Mouse (Mus musculus): ENCODE data around the gene Slc26a11.
A peak's percentile ranks its signal among the peaks of the same experiment; 100 is the strongest.
"Not testable (repeated sequence)": the region's sequence is repeated elsewhere in the genome, so short reads cannot be mapped to it uniquely, and the experiment has no call there.

Gene Slc26a11

DNA sequence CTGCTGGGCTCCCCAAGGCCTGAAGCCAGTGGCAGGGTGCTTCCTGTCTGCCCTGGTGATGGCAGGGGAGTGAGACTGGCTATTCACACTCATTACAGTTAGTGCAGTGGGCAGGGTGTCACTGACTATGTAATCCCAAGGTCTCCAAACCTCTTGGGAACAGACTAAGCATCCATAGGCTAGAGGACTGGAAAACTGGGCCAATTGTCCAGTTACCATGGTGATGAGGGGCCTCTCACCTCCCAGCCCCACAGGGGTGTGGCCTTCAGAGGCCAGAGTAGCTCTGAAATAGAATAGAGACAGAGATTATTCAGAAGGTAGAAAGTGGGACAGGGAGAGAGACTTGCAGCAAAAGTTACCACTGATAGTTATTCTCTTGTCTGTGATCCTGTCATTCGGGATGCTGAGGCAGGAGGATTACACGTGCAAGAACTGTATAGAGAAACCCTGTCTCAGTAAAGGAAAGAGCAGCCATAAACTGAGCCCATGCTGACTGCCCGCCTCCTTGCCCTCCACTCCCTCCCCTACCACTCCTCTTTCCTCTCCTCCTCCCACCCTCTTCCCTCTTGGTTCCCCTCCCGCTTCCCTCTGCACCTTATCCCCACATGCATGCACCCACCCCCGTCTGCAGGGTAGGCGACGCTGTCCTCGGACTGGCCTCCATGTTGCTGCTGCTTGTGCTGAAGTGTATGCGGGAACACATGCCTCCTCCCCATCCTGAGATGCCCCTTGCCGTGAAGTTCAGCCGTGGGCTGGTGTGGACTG is 7.6 kb downstream of the Slc26a11 start:
- no peak for DNase-seq (ENCODE audit: low spot score in 2 of 2)

DNA sequence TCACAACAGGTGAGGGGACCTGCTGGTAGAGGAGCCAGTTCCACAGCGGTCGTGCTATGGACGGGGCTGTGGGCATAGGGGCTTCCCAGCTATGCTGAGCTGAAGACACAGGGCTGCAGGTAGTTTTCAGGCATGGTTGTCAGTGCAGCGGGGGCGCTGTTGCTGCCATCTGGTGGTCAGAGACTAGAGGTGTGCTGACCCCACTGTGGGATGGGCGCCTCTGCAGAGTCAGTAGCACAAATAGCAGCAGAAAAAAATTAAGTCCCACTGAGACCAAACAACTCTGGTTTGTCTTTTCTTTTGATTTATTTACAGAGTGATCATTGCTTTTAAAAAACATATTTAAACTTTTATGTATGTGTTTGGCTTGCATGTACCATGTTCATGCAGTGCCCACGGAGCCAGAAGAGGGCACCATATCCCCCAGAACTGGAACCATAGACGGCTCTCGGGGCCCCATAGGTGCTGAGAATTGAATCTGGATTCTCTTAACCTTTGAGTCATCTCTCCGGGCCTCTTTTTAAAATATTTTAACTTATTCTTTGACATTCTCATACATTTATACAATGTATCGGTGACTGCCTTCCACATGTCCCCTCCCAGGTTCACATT is 8.3 kb downstream of the Slc26a11 start:
- DNase-seq (ENCODE audit: low spot score in 2 of 2) = peak in 1 of 2 experiments; percentile 63

DNA sequence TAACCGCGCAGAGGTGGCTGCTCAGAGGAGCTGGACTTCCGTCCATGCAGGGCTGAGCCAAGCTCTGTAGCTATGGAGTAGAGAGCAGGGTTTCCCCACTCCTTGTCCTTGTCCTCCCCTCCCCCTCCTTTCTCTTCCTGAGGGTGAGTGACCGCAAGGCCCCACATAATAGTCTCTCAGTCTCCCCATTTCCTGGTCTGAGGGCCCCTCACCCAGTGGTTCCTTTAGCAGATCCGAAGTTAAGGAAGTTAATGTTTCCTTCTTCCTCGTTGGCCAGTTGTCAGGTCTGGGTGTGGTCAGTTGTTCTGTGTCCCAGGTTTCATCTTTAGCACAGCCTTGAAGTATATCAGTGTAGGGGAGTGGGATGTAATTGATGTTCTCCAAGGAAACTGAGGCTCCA is 20.1 kb downstream of the Slc26a11 start:
- DNase-seq (ENCODE audit: low spot score in 2 of 2) = no peak

DNA sequence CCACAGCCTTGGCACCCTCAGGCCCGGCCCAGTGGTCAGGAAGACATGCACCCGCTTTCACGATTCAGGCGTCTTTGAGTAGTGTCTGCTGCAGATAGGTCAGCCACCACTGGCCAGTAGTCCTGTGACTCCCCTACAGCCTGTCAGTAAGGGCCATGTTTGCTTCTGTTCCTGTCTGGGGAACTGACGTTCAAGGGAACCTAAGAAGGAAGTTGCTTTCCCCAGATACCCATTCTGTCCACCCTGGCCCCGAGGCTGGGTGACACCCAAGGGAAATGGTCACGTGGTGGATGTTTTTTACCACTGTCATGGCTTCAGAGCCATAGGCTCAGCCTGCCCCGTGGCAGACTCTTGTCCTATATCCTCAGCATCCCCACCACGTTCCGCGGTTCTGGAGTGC is 22.0 kb downstream of the Slc26a11 start:
- no peak for DNase-seq (ENCODE audit: low spot score in 2 of 2)

DNA sequence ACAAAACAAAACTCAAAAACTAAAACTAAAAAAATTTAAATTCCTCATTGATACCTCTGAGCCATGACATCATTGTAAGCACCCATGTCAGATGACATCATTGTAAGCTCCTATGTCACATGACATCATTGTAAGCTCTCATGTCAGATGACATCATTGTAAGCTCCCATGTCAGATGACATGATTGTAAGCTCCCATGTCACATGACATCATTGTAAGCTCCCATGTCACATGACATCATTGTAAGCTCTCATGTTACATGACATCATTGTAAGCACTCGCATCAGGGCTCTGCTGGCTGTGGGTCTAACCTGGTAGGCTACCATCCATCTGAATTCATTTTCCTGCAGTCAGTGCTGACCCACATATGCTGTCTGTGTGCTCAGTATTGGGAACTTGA is 23.2 kb downstream of the Slc26a11 start:
- no peak for DNase-seq (ENCODE audit: low spot score in 2 of 2)

DNA sequence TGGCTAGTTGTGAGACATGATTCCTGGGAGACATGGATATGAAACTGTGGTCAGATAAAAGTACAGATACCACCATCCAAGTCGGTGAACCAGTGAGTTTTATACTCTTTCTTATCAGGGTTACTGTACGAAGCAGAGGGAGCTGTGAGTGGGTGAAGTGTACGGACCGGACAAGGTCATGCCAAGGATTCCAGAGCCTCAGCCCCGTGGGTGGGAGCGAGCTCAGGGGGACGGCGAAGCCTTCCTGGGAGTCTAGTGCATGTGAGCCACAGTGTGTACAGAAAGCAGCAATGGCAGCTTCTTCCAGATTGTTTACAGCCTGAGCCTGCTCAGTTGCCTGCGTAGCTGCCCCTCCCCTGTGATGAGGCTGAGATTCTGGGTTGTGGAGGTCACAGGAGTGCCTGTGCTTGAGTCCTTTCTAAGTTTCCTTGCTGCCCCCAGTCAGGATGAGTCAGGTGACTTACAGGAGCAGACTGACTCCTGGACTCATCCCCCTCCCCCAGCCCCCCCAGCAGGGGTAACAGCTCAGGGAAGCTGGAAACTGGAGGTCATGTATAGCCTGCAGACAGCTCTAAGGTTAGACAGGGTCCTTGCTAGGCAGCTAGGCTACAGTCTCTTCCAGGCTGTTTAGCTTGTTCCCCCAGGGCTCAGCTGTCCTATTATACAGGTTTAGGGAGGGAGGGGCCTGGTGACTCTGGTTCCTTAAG is 26.4 kb downstream of the Slc26a11 start:
- DNase-seq (ENCODE audit: low spot score in 2 of 2) = no peak

DNA sequence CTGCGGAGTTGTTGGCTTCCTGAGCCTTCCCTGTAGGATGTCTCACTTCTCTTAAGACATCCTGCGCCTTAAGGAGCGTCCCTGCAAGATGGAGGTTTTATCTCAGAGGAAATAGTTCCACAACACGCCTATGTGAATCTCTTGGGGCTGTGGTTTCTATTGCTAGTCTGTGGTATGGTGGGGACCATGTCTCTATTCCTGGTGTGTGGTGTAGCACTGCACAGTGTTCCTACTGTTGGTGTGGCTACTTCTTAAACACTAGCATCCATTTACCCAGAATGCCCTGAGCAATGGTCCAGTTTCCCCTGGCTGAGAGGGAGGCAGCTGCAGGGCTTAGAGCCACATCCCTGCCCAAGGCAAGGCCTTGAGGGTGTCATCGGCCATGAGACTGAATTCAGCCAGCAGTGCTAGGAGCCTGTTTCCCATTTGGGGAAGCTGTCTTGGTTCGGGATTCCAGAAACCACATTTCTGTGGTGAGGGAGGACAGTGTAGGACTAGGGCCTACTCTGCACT is 27.0 kb downstream of the Slc26a11 start:
- DNase-seq (ENCODE audit: low spot score in 2 of 2) = no peak

DNA sequence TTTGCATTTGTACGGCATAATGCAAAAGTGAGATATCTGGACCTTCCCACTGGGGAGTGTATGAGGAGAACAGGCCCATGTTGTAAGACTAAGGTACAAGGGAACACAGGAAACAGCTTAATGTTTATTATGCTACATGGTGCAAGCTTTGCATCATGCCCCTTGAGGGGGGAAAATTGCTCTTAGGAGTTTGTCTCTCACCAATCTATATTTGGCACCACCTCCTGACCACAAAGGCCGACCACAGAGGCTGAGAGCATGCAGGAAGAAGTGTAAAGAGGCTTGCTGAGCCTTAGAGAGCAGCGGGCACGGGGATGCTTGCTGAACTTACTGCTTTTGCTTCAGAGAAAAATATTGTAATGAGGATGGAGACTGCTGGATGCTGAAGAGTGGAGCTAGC is 29.5 kb downstream of the Slc26a11 start:
- no peak for DNase-seq (ENCODE audit: low spot score in 2 of 2)

DNA sequence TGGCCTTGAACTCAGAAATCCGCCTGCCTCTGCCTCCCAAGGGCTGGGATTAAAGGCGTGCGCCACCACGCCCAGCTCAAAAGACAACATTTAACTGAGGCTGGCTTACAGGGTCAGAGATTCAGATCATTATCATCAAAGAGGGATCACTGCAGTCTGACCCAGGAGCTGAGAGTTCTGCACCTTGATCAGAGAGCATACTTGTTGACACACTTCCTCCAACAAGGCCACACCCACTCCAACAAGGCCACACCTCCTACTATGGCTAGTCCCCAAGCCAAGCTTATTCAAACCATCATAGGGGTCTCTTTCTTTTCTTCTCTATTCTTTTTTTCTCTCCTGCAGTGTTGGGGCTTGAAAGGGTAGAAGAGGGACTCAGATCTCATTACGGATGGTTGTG is 30.9 kb downstream of the Slc26a11 start:
- DNase-seq (ENCODE audit: low spot score in 2 of 2) = no peak

DNA sequence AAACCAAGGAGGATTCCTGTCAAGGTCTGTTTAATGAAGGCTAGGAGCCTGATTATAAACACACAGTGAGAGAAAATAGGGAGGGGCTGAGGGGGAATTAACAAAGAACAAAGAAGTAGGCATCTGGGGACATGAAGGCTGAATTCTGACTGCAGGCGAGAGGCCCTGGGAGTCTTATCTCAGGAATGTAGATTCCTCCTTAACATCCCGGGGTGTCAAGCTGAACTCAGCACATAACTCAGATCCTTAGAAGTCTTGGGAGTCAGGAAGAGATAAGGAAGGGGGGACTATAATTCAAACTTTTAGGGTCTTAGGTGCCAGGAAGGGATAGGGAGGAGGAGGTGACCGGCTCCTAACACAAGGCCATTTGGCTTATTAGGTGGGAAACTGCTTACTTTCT is 31.9 kb downstream of the Slc26a11 start:
- DNase-seq (ENCODE audit: low spot score in 2 of 2) = not testable (repeated sequence)

DNA sequence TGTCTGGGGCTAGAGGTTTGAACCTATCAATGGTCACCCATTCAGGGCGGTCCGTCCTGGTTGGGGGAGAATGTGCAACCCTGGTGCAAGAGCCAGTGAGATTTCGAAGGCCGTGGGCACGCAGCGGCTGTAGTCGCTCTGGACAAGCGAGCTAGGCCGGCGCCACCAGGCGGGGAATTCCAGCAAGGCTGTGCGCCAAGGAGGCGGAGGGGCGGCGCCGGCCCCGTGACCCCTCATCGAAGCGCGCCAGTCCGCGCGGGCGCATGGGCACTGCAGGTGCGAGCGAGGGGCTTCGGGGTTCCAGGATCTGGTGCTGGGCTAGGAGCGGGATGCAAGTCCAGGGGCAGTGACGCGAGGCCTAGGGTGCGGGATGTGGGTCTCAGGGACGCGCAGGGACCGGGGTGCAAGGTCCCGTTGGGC is 34.5 kb downstream of the Slc26a11 start:
- DNase-seq (ENCODE audit: low spot score in 2 of 2) = peak in 1 of 2 experiments; percentile 46

DNA sequence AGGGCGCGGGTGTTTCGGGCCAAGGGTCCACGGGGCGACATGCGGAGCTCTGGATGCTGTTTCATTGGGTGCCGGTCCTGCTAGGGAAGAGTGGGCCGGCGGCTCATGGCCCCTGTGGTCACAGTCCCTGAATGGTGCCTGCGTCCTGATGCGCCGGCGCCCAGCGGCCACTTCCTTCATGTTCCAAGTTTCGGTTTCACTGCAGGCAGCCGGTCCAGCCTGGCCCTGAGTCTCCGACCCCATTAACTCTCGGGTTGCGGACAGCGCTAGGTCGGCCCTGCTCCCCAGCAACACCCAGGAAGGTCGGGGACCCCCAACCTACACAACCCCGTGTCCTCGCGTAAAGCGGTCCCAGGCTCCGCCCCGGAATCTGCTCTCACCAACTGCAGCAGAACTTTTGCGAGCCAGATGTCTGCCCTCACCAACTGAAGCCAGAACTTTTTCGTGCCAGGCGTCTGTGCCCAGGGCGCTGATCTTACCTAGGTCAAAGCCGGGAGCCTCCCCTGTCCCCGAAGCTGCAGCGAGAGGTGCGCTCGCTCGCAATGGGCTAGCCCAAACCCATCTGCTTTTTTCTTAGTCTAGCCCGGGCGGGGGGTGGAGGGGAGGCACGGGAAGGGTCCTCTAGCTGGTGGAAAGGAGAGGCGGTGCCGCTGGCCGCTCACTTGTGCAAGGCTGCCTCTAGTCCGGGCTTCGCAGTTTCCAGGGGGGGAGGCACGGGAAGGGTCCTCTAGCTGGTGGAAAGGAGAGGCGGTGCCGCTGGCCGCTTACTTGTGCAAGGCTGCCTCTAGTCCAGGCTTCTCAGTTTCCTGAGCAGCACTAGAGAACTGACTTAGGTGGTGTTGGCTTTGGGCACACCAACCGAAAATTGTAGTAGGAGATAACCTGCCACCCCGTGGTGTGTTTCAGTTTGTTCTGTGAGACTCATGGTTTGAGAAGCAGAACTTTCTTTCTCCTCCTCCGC is 35.2 kb downstream of the Slc26a11 start:
- peak in 1 of 2 experiments; percentile 38 for DNase-seq (ENCODE audit: low spot score in 2 of 2)

DNA sequence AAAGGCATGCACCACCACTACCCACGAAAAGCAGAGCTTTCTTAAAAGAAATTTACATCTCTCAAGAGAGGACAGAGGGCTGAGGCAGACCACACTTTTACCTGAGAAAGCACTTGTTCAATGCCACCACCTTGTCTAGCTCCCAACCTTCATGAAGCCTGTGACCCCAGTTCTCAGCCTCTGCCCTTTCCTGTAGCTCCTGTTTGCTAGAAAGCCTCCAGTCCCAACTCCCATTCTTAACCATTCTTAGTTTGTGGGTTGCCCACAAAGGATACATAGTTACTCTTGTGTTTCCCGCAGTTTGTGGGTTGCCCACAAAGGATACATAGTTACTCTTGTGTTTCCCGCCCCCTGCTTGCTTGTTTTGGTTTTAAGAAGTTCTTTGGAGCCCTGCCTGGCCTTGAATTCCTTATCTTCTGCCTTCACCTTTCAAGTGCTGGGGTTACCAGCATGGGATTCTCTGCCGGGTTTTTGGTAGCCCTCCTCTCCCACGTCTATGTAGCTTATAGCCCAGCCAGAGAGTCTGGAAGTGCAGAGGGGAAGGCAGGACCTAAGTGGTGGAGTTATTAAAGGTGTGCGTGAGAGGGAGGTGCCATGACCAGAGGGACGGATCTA is 36.1 kb downstream of the Slc26a11 start:
- no peak for DNase-seq (ENCODE audit: low spot score in 2 of 2)

DNA sequence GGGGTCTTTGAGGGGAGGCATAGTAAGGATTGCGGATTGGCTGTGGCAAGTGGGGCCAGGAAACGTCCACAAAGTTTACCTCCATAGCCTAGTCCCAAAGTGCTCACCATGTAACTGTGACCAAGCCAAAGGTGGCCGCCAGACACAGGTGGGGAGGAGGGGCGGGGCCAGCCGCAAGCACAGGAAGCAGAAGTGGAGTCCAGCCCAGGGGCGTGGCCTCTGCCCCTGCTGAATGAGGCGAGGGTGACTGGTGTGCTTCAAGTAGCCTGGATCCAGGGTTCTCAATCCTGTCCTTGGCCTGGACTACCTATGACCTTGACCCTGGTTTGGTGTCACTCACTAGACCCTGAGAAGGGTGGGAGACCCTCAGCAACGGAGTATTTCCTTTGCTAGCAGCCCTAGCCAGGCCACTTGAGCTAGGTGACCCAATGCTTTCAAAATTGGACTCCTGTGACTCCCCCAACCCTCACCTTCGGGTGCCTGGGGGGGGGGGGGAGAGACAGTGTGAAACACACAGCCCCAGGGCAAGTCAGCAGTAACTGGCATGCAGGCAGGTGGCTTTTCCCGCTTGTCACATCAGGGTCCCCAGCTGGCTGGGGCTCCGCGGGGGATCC is 36.8 kb downstream of the Slc26a11 start:
- DNase-seq (ENCODE audit: low spot score in 2 of 2) = no peak

DNA sequence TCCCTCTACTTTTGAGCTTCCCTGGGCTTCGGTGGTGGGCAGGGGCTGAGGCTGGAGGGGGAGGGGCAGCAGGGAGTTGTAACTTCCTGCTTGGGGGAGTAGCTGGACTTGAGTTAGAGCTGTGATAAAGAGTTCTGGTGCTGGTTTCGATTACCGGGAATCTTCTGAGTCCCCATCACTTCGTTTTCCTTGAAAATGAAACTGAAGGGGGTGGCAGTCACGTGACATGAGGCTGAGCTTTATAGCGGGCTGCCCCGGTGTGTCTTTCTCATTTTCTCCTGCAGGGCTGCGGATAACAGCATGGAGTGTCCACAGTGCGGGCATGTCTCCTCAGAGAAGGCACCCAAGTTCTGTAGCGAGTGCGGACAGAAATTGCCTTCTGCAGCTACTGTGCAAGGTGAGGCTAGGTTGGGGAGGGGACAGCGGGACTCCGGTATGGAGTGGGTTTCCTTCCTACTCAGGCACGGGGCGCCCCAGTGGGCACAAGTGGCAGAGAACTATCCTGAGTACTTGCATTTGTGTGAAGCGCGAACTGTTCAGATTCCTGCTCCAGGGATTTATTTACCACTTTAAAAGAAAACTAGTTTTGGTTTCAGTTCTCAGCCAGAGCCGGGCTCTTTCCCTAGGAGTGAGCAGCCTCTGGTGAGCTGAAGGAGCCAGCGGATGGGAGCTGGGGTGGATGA is 37.6 kb downstream of the Slc26a11 start, which contains the start of gene Rnf213:
Gene Rnf213 (plus strand): TSS at position 301 of the 683 bp plus-strand sequence.
- DNase-seq (ENCODE audit: low spot score in 2 of 2) = peak; percentile 14 to 34

DNA sequence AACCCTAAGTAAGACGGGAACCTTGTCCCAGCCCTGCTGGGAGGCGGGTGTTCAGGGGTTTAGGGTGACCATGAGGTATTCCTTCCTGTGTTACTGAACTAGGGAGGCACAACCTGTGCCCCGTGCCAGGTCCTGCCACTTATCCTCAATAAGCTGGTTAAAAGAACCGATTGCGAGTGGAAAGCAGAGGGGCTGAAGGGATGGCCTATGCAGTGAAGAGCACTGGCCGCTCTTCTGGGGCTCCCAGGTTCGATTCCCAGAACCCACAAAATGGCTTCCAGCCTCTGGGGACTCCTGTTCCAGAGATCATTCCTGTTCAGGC is 38.1 kb downstream of the Slc26a11 start:
- DNase-seq (ENCODE audit: low spot score in 2 of 2) = no peak

DNA sequence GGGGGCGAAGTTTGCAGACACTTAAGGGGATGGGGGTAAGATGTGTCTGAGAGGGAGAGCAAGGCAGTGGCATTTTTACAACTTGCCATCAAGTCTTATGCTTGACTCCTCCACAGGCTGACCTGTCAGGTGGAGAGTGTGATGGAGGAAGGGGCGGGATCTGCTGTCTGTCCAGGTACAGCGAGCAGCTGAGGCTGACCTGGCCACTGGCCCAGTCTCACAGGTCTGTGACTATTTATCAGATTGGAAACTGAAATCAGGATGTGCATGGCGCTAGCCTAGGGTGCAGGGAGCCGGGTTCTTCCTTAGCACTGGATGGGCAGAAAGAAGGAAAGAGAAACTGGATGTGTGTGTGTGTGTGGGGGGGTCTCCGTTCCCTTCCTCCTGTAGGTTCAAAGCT is 38.9 kb downstream of the Slc26a11 start:
- no peak for DNase-seq (ENCODE audit: low spot score in 2 of 2)

DNA sequence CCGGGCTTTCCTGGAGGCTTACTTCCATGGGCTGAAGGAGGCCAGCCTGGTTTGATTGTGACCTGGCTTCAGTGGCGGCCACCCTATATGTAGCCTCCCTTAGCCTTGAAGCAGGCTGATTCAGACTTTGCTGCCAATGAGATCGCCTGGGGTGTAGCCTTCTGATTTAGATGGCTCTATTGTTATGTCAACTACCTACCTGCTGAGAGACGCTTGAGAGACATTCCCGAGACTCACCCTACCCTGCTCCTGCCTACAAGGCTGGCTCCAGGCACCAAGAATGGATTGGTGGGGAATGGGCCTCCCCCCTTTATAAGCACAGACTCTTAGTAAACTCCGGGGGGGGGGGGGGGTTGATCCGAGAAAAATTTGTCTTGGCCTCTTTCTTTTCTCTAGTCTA is 40.0 kb downstream of the Slc26a11 start:
- no peak for DNase-seq (ENCODE audit: low spot score in 2 of 2)

DNA sequence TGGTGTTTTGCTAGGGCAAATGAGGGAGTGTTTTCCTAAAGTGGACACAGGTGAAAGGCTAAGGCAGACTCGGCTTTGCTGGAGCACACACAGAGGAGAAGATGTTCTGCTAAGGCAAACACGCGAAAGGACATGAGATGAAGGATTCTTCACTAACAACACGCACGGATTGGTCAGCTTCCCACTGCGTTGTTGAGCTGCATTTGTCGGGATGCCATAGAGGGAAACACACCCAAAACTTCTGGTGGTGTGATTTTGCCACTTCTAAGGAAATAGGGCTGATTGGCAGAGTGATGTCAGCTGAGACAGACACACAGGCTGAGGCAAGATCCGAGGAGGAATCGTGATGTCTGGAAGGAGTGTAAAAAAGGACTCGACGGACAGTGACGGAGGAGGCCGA is 40.6 kb downstream of the Slc26a11 start:
- no peak for DNase-seq (ENCODE audit: low spot score in 2 of 2)

DNA sequence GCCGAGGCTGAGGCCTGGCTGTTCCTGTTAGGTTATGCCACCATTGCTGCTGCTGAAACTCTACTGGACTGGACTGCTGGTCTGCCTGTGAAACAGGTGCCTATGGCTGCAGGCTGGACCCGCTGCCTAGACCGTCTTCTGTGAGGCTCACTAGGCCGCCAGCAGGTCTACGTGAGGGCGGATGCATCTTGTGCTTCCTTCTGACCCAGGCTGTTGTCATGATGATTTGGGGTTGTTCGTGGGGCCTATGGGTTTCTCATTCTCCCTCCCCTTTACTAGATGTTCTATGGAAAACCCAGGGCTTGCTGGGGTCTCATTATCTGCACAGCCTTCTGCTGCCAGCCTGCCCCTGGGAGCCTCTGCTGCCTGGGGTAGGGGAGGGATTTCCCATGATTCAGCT is 41.1 kb downstream of the Slc26a11 start:
- no peak for DNase-seq (ENCODE audit: low spot score in 2 of 2)
